ENCODE assay signal across 15 mouse cellular contexts in genomic region chr10:117754609-117754940, GRCm38 (mm10).
"Had no signal": no experiment of that assay in that cellular context is flagged by ENCODE, and none has a peak within 500 bp of the region (broad histone marks: within the 10 kb centered on the region; RNA-seq: fewer than 3 reads in every experiment).

No protein-coding gene starts in this region.

- H3K27ac ChIP-seq: left cerebral cortex, adult 2 months; limb, embryonic 10.5 days; midbrain, embryonic 10.5 days; neural tube, embryonic 15.5 days had no signal

- H3K9me3 ChIP-seq: limb, embryonic 10.5 days; midbrain, embryonic 10.5 days; neural tube, embryonic 15.5 days had no signal

- H3K27me3 ChIP-seq: neural tube, embryonic 15.5 days had no signal

- DNase-seq: kidney, adult 11 months; kidney, adult 9 months; kidney, postnatal 10 days; kidney, postnatal 4 days; lung, adult 18-20 months; lung, postnatal 36 days; midbrain, embryonic 14.5 days; right cerebral cortex, adult 18-20 months; right cerebral cortex, postnatal 25 days had no signal

- H3K4me1 ChIP-seq: limb, embryonic 10.5 days; midbrain, embryonic 10.5 days; neural tube, embryonic 15.5 days had no signal

- ATAC-seq: inflammation-experienced regulatory T-cells, adult 6 months had no signal

- H3K9ac ChIP-seq: neural tube, embryonic 15.5 days had no signal

- H3K4me3 ChIP-seq: left cerebral cortex, adult 2 months; limb, embryonic 10.5 days; midbrain, embryonic 10.5 days; myocyte; neural tube, embryonic 15.5 days had no signal

- H3K4me2 ChIP-seq: neural tube, embryonic 15.5 days had no signal
